Mouse (Mus musculus): ENCODE measurements around the gene Frzb.

GRCm38 (mm10) chr2:80396864-80397263, 50.6 kb downstream of the Frzb start:
- TF ChIP-seq EP300 (IDR thresholded peaks at IDR 0.05; ENCODE audit: low read depth) = no peak
- no peak for TF ChIP-seq CTCF (IDR thresholded peaks at IDR 0.05; ENCODE audit: low read depth)

All from liver, embryonic 14.5 days (tissue).